Mouse (Mus musculus) frontal cortex, postnatal 10 days (tissue): ENCODE measurements at regions not wholly inside any gene's neighbourhood (a gene's known extent, or its start where the extent isn't known, plus 50 kb on each side); places are given as distances from the start of the nearest gene placed in this dataset.
"Not testable (repeated sequence)": the region's sequence is repeated elsewhere in the genome, so short reads cannot be mapped to it uniquely, and the experiment has no call there.

ENCODE experiments used
- DNase-seq, 2 experiments: peaks; one replicate each; pipeline ENCODE4 v3.0.0; 2022; ENCODE audit warnings: low spot score in 2 of 2, mixed read lengths in 1 of 2

GRCm38 (mm10) chr10:69036096-69036495, 115.1 kb upstream of the Rhobtb1 start:
- DNase-seq = no peak

GRCm38 (mm10) chr10:69044171-69044651, 107.0 kb upstream of the Rhobtb1 start:
- DNase-seq = no peak

GRCm38 (mm10) chr10:69045275-69045674, 106.0 kb upstream of the Rhobtb1 start:
- no peak for DNase-seq

GRCm38 (mm10) chr10:69046008-69046555, 105.2 kb upstream of the Rhobtb1 start:
- DNase-seq = no peak

- DNase-seq = no peak
These were observed 73.2 kb upstream of the Rhobtb1 start for GRCm38 (mm10) chr10:69078008-69078407.

- DNase-seq = no peak
These were observed 65.0 kb upstream of the Rhobtb1 start for GRCm38 (mm10) chr10:69086184-69086583.

GRCm38 (mm10) chr10:69091872-69092271, 59.4 kb upstream of the Rhobtb1 start:
- no peak for DNase-seq

- DNase-seq = no peak
These were observed 51.2 kb upstream of the Rhobtb1 start for GRCm38 (mm10) chr10:69100021-69100420.

GRCm38 (mm10) chr10:69100742-69101141, 50.5 kb upstream of the Rhobtb1 start:
- DNase-seq = not testable (repeated sequence)
